Mouse (Mus musculus) lung, postnatal 0 days (tissue): ENCODE measurements at regions not wholly inside any gene's neighbourhood (a gene's known extent, or its start where the extent isn't known, plus 50 kb on each side); places are given as distances from the start of the nearest gene placed in this dataset.

Experiments used
- ATAC-seq: fragments of 200-750 bp; cut with Nextera tagmentation; 2 replicates; pipeline ENCODE4 v1.8.0; 2017; ENCODE audit warnings: moderate library complexity
- DNase-seq: peaks from one replicate; pipeline ENCODE4 v3.0.0-alpha.2; 2016; ENCODE audit warnings: low spot score
- H3K27ac ChIP-seq: fragments of 300-500 bp; sonication (generic); 2 replicates; pipeline ENCODE4 v1.5.1; 2014; ENCODE audit warnings: antibody characterized with exemption, mild to moderate bottlenecking, low read length, mixed read lengths
- H3K27me3 ChIP-seq: fragments of 300-500 bp; sonication (generic); replicated peaks from 2 replicates; pipeline ENCODE4 v1.6.1; 2014; ENCODE audit warnings: low read length, mixed read lengths; ENCODE audit not compliant: insufficient read depth
- H3K36me3 ChIP-seq: fragments of 300-500 bp; sonication (generic); 2 replicates; pipeline ENCODE4 v1.6.1; 2014; ENCODE audit warnings: low read length, mixed read lengths; ENCODE audit not compliant: insufficient read depth
- H3K4me1 ChIP-seq: fragments of 300-500 bp; sonication (generic); 2 replicates; pipeline ENCODE4 v1.6.1; 2014; ENCODE audit warnings: antibody characterized with exemption, low read depth, low read length, mixed read lengths; ENCODE audit not compliant: insufficient read depth
- H3K4me2 ChIP-seq: fragments of 300-500 bp; sonication (generic); replicated peaks from 2 replicates; pipeline ENCODE4 v1.6.1; 2014; ENCODE audit warnings: low read depth, mild to moderate bottlenecking, low read length, moderate library complexity, mixed read lengths
- H3K4me3 ChIP-seq: fragments of 300-500 bp; sonication (generic); 2 replicates; pipeline ENCODE4 v1.5.1; 2014; ENCODE audit warnings: low read depth, low read length
- H3K9ac ChIP-seq: fragments of 300-500 bp; sonication (generic); replicated peaks from 2 replicates; pipeline ENCODE4 v1.6.1; 2014; ENCODE audit warnings: low read depth, mild to moderate bottlenecking
- H3K9me3 ChIP-seq: fragments of 300-500 bp; sonication (generic); 2 replicates; pipeline ENCODE4 v1.6.1; 2016; ENCODE audit warnings: low read length, mixed read lengths
- CTCF ChIP-seq: IDR thresholded peaks from 2 replicates; pipeline ENCODE4 v1.5.1; 2016; ENCODE audit warnings: antibody characterized with exemption, mild to moderate bottlenecking
- EP300 ChIP-seq: IDR thresholded peaks from 2 replicates; pipeline ENCODE4 v1.6.1; 2016; ENCODE audit warnings: antibody characterized with exemption, mild to moderate bottlenecking, control low read depth
- WGBS: fragments of 180-500 bp; shearing (Covaris S2); extraction: QIAGEN DNeasy Blood & Tissue Kit; methylation state at CpG from one replicate; pipeline ENCODE4 v1.1.7; 2014; 5-methylcytosine and 5-hydroxymethylcytosine counted together

DNA sequence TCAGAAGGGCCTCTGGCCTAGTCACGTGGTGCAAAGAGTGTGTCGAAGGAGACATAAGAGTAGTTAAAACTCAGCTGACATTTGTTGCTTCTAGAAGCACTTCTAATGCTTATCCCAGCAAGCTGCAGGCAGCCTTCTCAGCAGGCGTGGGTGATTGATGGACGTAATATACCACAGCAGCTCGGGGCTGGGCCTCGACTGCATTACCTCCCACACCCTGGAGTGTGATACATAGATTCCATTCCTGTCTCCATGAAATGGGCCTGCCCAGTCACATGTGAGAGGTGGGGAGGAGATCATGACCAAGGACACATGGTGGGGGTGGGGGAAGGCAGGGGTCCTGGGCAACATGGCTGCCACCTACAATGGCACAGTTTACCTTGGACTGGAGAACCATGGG lies 121.3 kb downstream of the Fam43a start:
- H3K9ac ChIP-seq, result no peak overlapping the region
- no peak for TF ChIP-seq EP300
- TF ChIP-seq CTCF, result no peak
- H3K27ac ChIP-seq, result peak overlapping the region; percentile 11; the same call in 1 of the 2 replicates
- H3K4me1 ChIP-seq, result peaks cover 2% of the 10 kb centered on the region; the same call in 1 of the 2 replicates
- H3K36me3 ChIP-seq, result no peaks in the 10 kb centered on the region
- H3K4me2 ChIP-seq, result no peak overlapping the region
- no peaks in the 10 kb centered on the region for H3K9me3 ChIP-seq
- ATAC-seq, result peak; percentile 47
- DNase-seq, result peak; percentile 40
- H3K27me3 ChIP-seq, result no peaks in the 10 kb centered on the region
- 29% methylated on average over 6 of the region's 6 CpGs for WGBS
- no peak overlapping the region for H3K4me3 ChIP-seq

GRCm38 (mm10) chr16:30721223-30721622 lies 121.7 kb downstream of the Fam43a start:
- Histone ChIP-seq H3K4me2 (no peak overlapping the region), H3K36me3 (no peaks in the 10 kb centered on the region), H3K27me3 (no peaks in the 10 kb centered on the region), H3K27ac (peak overlapping the region; percentile 11; the same call in 1 of the 2 replicates), H3K9me3 (no peaks in the 10 kb centered on the region), H3K4me1 (peaks cover 2% of the 10 kb centered on the region; the same call in 1 of the 2 replicates), H3K4me3 (no peak overlapping the region), H3K9ac (no peak overlapping the region)
- ATAC-seq (peak; percentile 30), DNase-seq (peak; percentile 75)
- TF ChIP-seq CTCF (no peak), EP300 (peak; percentile 66)

- WGBS, result 70% methylated on average over 3 of the region's 3 CpGs
- H3K36me3 ChIP-seq, result no peaks in the 10 kb centered on the region
- no peak overlapping the region for H3K27ac ChIP-seq
- DNase-seq (no peak), ATAC-seq (no peak; the same call in 1 of the 2 replicates)
- no peak overlapping the region for H3K4me2 ChIP-seq
- no peaks in the 10 kb centered on the region for H3K27me3 ChIP-seq
- no peak overlapping the region for H3K4me3 ChIP-seq
- H3K4me1 ChIP-seq, result peaks cover 2% of the 10 kb centered on the region; the same call in 1 of the 2 replicates
- no peaks in the 10 kb centered on the region for H3K9me3 ChIP-seq
- TF ChIP-seq CTCF (no peak), EP300 (no peak)
- H3K9ac ChIP-seq, result no peak overlapping the region
Observed at GRCm38 (mm10) chr16:30722372-30722771, 122.8 kb downstream of the Fam43a start.

DNA sequence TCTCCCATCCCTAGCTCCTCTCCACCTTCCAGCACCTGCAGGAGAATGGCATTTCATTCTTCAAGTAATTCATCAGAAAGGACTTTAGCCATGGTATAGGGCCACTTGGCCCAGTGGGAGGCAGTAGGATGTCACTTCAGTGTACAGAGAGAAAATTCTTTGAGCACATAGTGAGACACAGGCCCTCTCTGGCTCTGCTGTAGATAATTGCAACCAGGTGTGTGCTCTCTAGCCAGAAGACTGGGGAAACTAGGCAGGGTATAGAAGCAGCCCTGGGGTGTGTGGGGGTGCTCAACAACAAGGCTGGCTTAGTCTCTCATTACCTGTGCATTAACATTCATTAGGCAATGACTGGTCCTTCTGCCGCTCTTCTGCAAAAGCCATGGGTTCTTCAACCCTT lies 125.1 kb downstream of the Fam43a start:
- no peaks in the 10 kb centered on the region for H3K27me3 ChIP-seq
- DNase-seq, result no peak

DNA sequence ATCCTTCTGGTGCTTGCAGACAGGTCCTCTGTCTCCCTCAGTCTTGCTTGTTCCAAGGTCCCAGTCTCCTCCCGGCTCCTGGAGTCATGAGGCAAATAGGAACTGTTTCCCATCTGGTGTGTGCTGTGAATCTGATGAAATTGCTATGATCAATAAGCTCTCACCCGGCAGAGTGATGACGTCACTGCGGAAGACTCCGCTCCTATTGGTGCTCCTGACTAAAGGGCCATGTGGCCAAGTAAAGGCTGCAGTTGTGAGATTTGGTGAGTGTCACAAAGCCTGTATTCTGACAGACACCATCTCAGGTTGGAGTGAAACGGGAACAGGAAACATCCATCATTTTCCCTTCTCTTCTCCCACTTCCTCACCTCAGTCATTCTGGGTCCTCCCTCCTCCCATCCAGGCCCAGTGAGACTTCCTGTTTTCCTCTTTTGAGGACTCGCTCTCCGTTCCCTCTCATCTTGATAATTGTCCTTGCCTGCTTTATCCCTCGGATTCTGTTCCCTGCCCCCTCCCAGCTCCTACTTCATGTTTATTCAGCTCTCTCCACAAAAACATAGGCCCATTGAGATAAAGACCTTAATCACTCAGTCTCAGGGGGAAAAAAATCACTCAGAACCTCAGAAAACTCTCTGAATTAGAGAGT lies 133.4 kb downstream of the Fam43a start:
- Histone ChIP-seq H3K27me3 (no peaks in the 10 kb centered on the region), H3K9me3 (no peaks in the 10 kb centered on the region), H3K4me2 (no peak overlapping the region), H3K27ac (no peak overlapping the region), H3K4me3 (no peak overlapping the region), H3K36me3 (no peaks in the 10 kb centered on the region), H3K9ac (no peak overlapping the region), H3K4me1 (peaks cover 5% of the 10 kb centered on the region; the same call in 1 of the 2 replicates)
- TF ChIP-seq EP300 (no peak), CTCF (no peak)
- DNase-seq (no peak), ATAC-seq (no peak)
- WGBS, result 43% methylated on average over 9 of the region's 9 CpGs

More for the DNA sequence above, 125.1 kb downstream of the Fam43a start:
- 100% methylated on average over 1 of the region's 1 CpGs for WGBS
- no peak overlapping the region for H3K9ac ChIP-seq
- H3K4me1 ChIP-seq, result peaks cover 2% of the 10 kb centered on the region; the same call in 1 of the 2 replicates
- no peak for TF ChIP-seq CTCF
- TF ChIP-seq EP300, result no peak
- no peak for ATAC-seq
- no peak overlapping the region for H3K4me2 ChIP-seq
- H3K27ac ChIP-seq, result no peak overlapping the region
- H3K36me3 ChIP-seq, result no peaks in the 10 kb centered on the region
- H3K4me3 ChIP-seq, result no peak overlapping the region
- no peaks in the 10 kb centered on the region for H3K9me3 ChIP-seq

DNA sequence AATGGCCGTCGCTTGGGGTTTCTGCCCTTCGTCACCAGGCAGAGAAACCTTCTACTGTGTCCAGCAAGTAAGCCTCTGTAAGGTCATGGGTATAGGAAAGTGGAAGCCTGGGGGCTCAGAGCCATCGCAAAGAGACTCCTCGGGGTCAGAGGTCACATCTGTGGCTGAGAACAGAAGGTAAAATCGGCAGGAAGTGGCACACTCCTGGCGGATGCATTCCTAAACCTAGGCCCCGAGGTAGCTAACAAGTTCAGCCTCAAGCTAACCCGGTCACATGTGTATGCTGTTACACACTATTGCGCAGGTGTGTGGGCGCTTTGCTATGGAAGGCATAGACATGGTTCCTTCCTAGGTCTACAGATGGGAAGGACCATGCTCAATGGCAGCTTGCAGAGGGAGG lies 134.0 kb downstream of the Fam43a start:
- H3K27ac ChIP-seq, result no peak overlapping the region
- no peaks in the 10 kb centered on the region for H3K9me3 ChIP-seq
- DNase-seq (no peak), ATAC-seq (no peak)
- no peak overlapping the region for H3K4me3 ChIP-seq
- no peaks in the 10 kb centered on the region for H3K27me3 ChIP-seq
- H3K4me1 ChIP-seq, result peaks cover 5% of the 10 kb centered on the region; the same call in 1 of the 2 replicates
- no peak overlapping the region for H3K9ac ChIP-seq
- TF ChIP-seq EP300 (no peak), CTCF (no peak)
- WGBS, result 64% methylated on average over 11 of the region's 11 CpGs
- no peak overlapping the region for H3K4me2 ChIP-seq
- H3K36me3 ChIP-seq, result no peaks in the 10 kb centered on the region
